Mouse (Mus musculus) liver, postnatal 0 days (tissue): Measurements from ENCODE around the gene M6pr.

ENCODE experiments used
- CTCF ChIP-seq: sonication (generic); IDR thresholded peaks from 2 replicates; pipeline ENCODE4 v1.5.1; 2016; ENCODE audit warnings: antibody characterized with exemption, low read depth
- EP300 ChIP-seq: IDR thresholded peaks from 2 replicates; pipeline ENCODE4 v1.6.1; 2016; ENCODE audit warnings: antibody characterized with exemption, low read depth, mild to moderate bottlenecking

- TF ChIP-seq CTCF (no peak), EP300 (no peak)
These were observed 19.2 kb upstream of the M6pr start for GRCm38 (mm10) chr6:122289313-122289712.
